Mouse (Mus musculus) hindbrain, embryonic 11.5 days (tissue): ENCODE measurements around the gene Ddx41. TPM values are rescaled to one million over a fixed set of nuclear protein-coding genes. Genes with fewer than 3 reads are reported as not detected.

Source experiments
- ATAC-seq: fragments of 200-750 bp; cut with Nextera tagmentation; 2 replicates; pipeline ENCODE4 v1.8.0; 2017; ENCODE audit warnings: mild to moderate bottlenecking, moderate TSS enrichment, moderate library complexity; ENCODE audit not compliant: low FRiP score
- DNase-seq: peaks from one replicate; pipeline ENCODE4 v3.0.0-alpha.2; 2015; ENCODE audit warnings: low spot score
- H3K27ac ChIP-seq: fragments of 300-500 bp; sonication (generic); 2 replicates; pipeline ENCODE4 v1.5.1; 2014; ENCODE audit warnings: mild to moderate bottlenecking, low read depth, low read length
- H3K27me3 ChIP-seq: fragments of 300-500 bp; sonication (generic); 2 replicates; pipeline ENCODE4 v1.6.1; 2014; ENCODE audit warnings: mild to moderate bottlenecking, low read length, moderate library complexity, mixed read lengths; ENCODE audit not compliant: control insufficient read depth, insufficient read depth
- H3K36me3 ChIP-seq: fragments of 300-500 bp; sonication (generic); 2 replicates; pipeline ENCODE4 v1.6.1; 2014; ENCODE audit warnings: mild to moderate bottlenecking, low read length, moderate library complexity, mixed read lengths; ENCODE audit not compliant: control insufficient read depth, insufficient read depth
- H3K4me1 ChIP-seq: fragments of 300-500 bp; sonication (generic); replicated peaks from 2 replicates; pipeline ENCODE4 v1.6.1; 2014; ENCODE audit warnings: low read length, mixed read lengths; ENCODE audit not compliant: control insufficient read depth, insufficient read depth
- H3K4me2 ChIP-seq: fragments of 300-500 bp; sonication (generic); replicated peaks from 2 replicates; pipeline ENCODE4 v1.6.1; 2014; ENCODE audit warnings: mild to moderate bottlenecking, low read depth, low read length
- H3K4me3 ChIP-seq: fragments of 300-500 bp; sonication (generic); 2 replicates; pipeline ENCODE4 v1.5.1; 2014; ENCODE audit warnings: low read depth, low read length
- H3K9ac ChIP-seq: fragments of 300-500 bp; sonication (generic); 2 replicates; pipeline ENCODE4 v1.6.1; 2014; ENCODE audit warnings: low read depth, low read length
- H3K9me3 ChIP-seq: fragments of 300-500 bp; sonication (generic); 2 replicates; pipeline ENCODE4 v1.6.1; 2016; ENCODE audit warnings: low read length; ENCODE audit not compliant: control insufficient read depth
- WGBS: fragments of 180-500 bp; shearing (Covaris S2); extraction: QIAGEN DNeasy Blood & Tissue Kit; methylation state at CpG from one replicate; pipeline ENCODE4 v1.1.7; 2014; 5-methylcytosine and 5-hydroxymethylcytosine counted together
- polyA plus RNA-seq: library from polyadenylated mRNA; unstranded; fragments of >200 nt; fragmentation: Nextera tagmentation; extraction: Ambion mirVana; gene quantifications from 2 replicates; pipeline ENCODE4 v1.2.1, GENCODE M21; 2014

Ddx41 gene
- polyA plus RNA-seq, 1 experiment from 2014 or later = 67.6 TPM

- Histone ChIP-seq H3K4me1 (peaks cover 5% of the 10 kb centered on the region), H3K27ac (no peak overlapping the region), H3K9me3 (no peaks in the 10 kb centered on the region), H3K4me3 (no peak overlapping the region), H3K4me2 (no peak overlapping the region), H3K36me3 (no peaks in the 10 kb centered on the region), H3K9ac (no peak overlapping the region), H3K27me3 (no peaks in the 10 kb centered on the region; the same call in 1 of the 2 replicates)
- peak; percentile 92 for DNase-seq
- no peak for ATAC-seq
- 5% methylated on average over 5 of the region's 5 CpGs for WGBS
Observed at GRCm38 (mm10) chr13:55516955-55517354, 19.5 kb downstream of the Ddx41 start.

- no peak overlapping the region for H3K27ac ChIP-seq
- no peak overlapping the region for H3K9ac ChIP-seq
- no peaks in the 10 kb centered on the region for H3K36me3 ChIP-seq
- ATAC-seq (no peak), DNase-seq (no peak)
- H3K4me3 ChIP-seq = peak overlapping the region; percentile 86; the same call in 1 of the 2 replicates
- peak overlapping the region; percentile 93 for H3K4me2 ChIP-seq
- whole genome bisulfite sequencing = 34% methylated on average over 9 of the region's 9 CpGs
- H3K27me3 ChIP-seq = no peaks in the 10 kb centered on the region; the same call in 1 of the 2 replicates
- H3K4me1 ChIP-seq = peaks cover 13% of the 10 kb centered on the region
- no peaks in the 10 kb centered on the region for H3K9me3 ChIP-seq
Observed at GRCm38 (mm10) chr13:55513828-55514227, 22.6 kb downstream of the Ddx41 start.

- Histone ChIP-seq H3K27ac (peak within 1 kb of the TSS; percentile 62; the same call in 1 of the 2 replicates), H3K27me3 (no peaks in the 10 kb centered on the region; the same call in 1 of the 2 replicates), H3K4me2 (peak within 1 kb of the TSS; percentile 93), H3K36me3 (no peaks in the 10 kb centered on the region), H3K9me3 (no peaks in the 10 kb centered on the region), H3K4me3 (peak within 1 kb of the TSS; percentile 86), H3K4me1 (peaks cover 13% of the 10 kb centered on the region), H3K9ac (peak within 1 kb of the TSS; percentile 89)
- under 1% methylated on average over 55 of the region's 55 CpGs for WGBS
- peak; percentile 93 for DNase-seq
- peak; percentile 74 for ATAC-seq
Observed at GRCm38 (mm10) chr13:55513111-55513748, 23.2 kb downstream of the Ddx41 start, which contains the start of gene Pdlim7. Pdlim7 (minus strand) TSS chr13:55513676.

- peak; percentile 70 for DNase-seq
- peak overlapping the region; percentile 62; the same call in 1 of the 2 replicates for H3K27ac ChIP-seq
- H3K36me3 ChIP-seq = 0 out of 2 replicates have a peak, but pooled peaks cover 2% of the 10 kb centered on the region
- peak overlapping the region; percentile 86 for H3K4me3 ChIP-seq
- peak overlapping the region; percentile 93 for H3K4me2 ChIP-seq
- peak; percentile 66 for ATAC-seq
- WGBS = 3% methylated on average over 25 of the region's 25 CpGs
- H3K4me1 ChIP-seq = peaks cover 13% of the 10 kb centered on the region
- peak overlapping the region; percentile 89 for H3K9ac ChIP-seq
- H3K9me3 ChIP-seq = no peaks in the 10 kb centered on the region
- H3K27me3 ChIP-seq = no peaks in the 10 kb centered on the region; the same call in 1 of the 2 replicates
Observed at GRCm38 (mm10) chr13:55512379-55513031, 24.0 kb downstream of the Ddx41 start.

GRCm38 (mm10) chr13:55511492-55511861 is 25.0 kb downstream of the Ddx41 start:
- Histone ChIP-seq H3K27ac (peak overlapping the region; percentile 51), H3K9ac (peak overlapping the region; percentile 42; the same call in 1 of the 2 replicates), H3K4me1 (peaks cover 13% of the 10 kb centered on the region), H3K27me3 (no peaks in the 10 kb centered on the region; the same call in 1 of the 2 replicates), H3K4me3 (no peak overlapping the region), H3K9me3 (no peaks in the 10 kb centered on the region), H3K4me2 (peak overlapping the region; percentile 28; the same call in 1 of the 2 replicates), H3K36me3 (peaks cover 2% of the 10 kb centered on the region; the same call in 1 of the 2 replicates)
- no peak for DNase-seq
- 36% methylated on average over 5 of the region's 5 CpGs for WGBS
- no peak for ATAC-seq

GRCm38 (mm10) chr13:55510668-55511491 is 25.6 kb downstream of the Ddx41 start:
- Histone ChIP-seq H3K36me3 (peaks cover 6% of the 10 kb centered on the region; the same call in 1 of the 2 replicates), H3K27me3 (no peaks in the 10 kb centered on the region; the same call in 1 of the 2 replicates), H3K4me2 (peak overlapping the region; percentile 28), H3K9me3 (no peaks in the 10 kb centered on the region), H3K4me1 (peaks cover 13% of the 10 kb centered on the region), H3K27ac (peak overlapping the region; percentile 51), H3K4me3 (no peak overlapping the region), H3K9ac (peak overlapping the region; percentile 42; the same call in 1 of the 2 replicates)
- peak; percentile 56 for DNase-seq
- peak; percentile 34 for ATAC-seq
- 19% methylated on average over 5 of the region's 6 CpGs for WGBS

- H3K9ac ChIP-seq = peak overlapping the region; percentile 16; the same call in 1 of the 2 replicates
- H3K4me2 ChIP-seq = no peak overlapping the region
- no peaks in the 10 kb centered on the region for H3K9me3 ChIP-seq
- peaks cover 7% of the 10 kb centered on the region for H3K36me3 ChIP-seq
- H3K4me3 ChIP-seq = no peak overlapping the region
- ATAC-seq = 0 out of 2 replicates have a peak, but pooled peaks have one; percentile 3
- H3K4me1 ChIP-seq = peaks cover 13% of the 10 kb centered on the region
- WGBS = 51% methylated on average over 3 of the region's 3 CpGs
- DNase-seq = no peak
- H3K27ac ChIP-seq = no peak overlapping the region
- H3K27me3 ChIP-seq = no peaks in the 10 kb centered on the region; the same call in 1 of the 2 replicates
Observed at GRCm38 (mm10) chr13:55510332-55510667, 26.2 kb downstream of the Ddx41 start.

- 93% methylated on average over 10 of the region's 10 CpGs for WGBS
- peaks cover 8% of the 10 kb centered on the region for H3K36me3 ChIP-seq
- H3K27ac ChIP-seq = no peak overlapping the region
- H3K9ac ChIP-seq = no peak overlapping the region
- peaks cover 13% of the 10 kb centered on the region for H3K4me1 ChIP-seq
- no peak for ATAC-seq
- no peaks in the 10 kb centered on the region for H3K9me3 ChIP-seq
- H3K4me3 ChIP-seq = no peak overlapping the region
- no peaks in the 10 kb centered on the region for H3K27me3 ChIP-seq
- no peak for DNase-seq
- H3K4me2 ChIP-seq = no peak overlapping the region
Observed at GRCm38 (mm10) chr13:55508531-55508930, 27.9 kb downstream of the Ddx41 start.
